Mouse (Mus musculus) heart, postnatal 0 days (tissue): ENCODE data around the gene Mboat7. TPM values are rescaled to one million over a fixed set of nuclear protein-coding genes. Genes with fewer than 3 reads are reported as not detected.
A peak's percentile ranks its signal among the peaks of the same experiment; 100 is the strongest.

Experiments
- ATAC-seq: fragments of 200-750 bp; cut with Nextera tagmentation; 2 replicates; pipeline ENCODE4 v1.8.0; 2017; ENCODE audit warnings: low read depth, moderate number of reproducible peaks, moderate library complexity; ENCODE audit not compliant: insufficient read depth
- DNase-seq: peaks from one replicate; pipeline ENCODE4 v3.0.0-alpha.2; 2016; ENCODE audit warnings: low spot score
- H3K27ac ChIP-seq: fragments of 300-500 bp; sonication (generic); 2 replicates; pipeline ENCODE4 v1.5.1; 2014; ENCODE audit warnings: low read depth, mild to moderate bottlenecking
- H3K27me3 ChIP-seq: fragments of 300-500 bp; sonication (generic); 2 replicates; pipeline ENCODE4 v1.6.1; 2014; ENCODE audit warnings: low read length, mixed read lengths; ENCODE audit not compliant: control insufficient read depth, insufficient read depth
- H3K36me3 ChIP-seq: fragments of 300-500 bp; sonication (generic); replicated peaks from 2 replicates; pipeline ENCODE4 v1.6.1; 2014; ENCODE audit warnings: low read length, mixed read lengths; ENCODE audit not compliant: control insufficient read depth, insufficient read depth
- H3K4me1 ChIP-seq: fragments of 300-500 bp; sonication (generic); 2 replicates; pipeline ENCODE4 v1.6.1; 2014; ENCODE audit warnings: antibody characterized with exemption; ENCODE audit not compliant: control insufficient read depth, insufficient read depth
- H3K4me2 ChIP-seq: fragments of 300-500 bp; sonication (generic); 2 replicates; pipeline ENCODE4 v1.6.1; 2014; ENCODE audit warnings: low read depth, mild to moderate bottlenecking, low read length, moderate library complexity
- H3K4me3 ChIP-seq: fragments of 300-500 bp; sonication (generic); 2 replicates; pipeline ENCODE4 v1.5.1; 2014; ENCODE audit warnings: low read depth, low read length
- H3K9ac ChIP-seq: fragments of 300-500 bp; sonication (generic); replicated peaks from 2 replicates; pipeline ENCODE4 v1.6.1; 2014; ENCODE audit warnings: low read depth, low read length, mixed read lengths
- H3K9me3 ChIP-seq: fragments of 300-500 bp; sonication (generic); replicated peaks from 2 replicates; pipeline ENCODE4 v1.6.1; 2016; ENCODE audit warnings: low read length; ENCODE audit not compliant: control insufficient read depth
- CTCF ChIP-seq: IDR thresholded peaks from 2 replicates; pipeline ENCODE4 v1.5.1; 2016; ENCODE audit warnings: antibody characterized with exemption, control low read depth, low read depth
- EP300 ChIP-seq: IDR thresholded peaks from 2 replicates; pipeline ENCODE4 v1.6.1; 2016; ENCODE audit warnings: antibody characterized with exemption, low read depth
- WGBS: fragments of 180-500 bp; shearing (Covaris S2); extraction: QIAGEN DNeasy Blood & Tissue Kit; methylation state at CpG from one replicate; pipeline ENCODE4 v1.1.7; 2014; 5-methylcytosine and 5-hydroxymethylcytosine counted together
- polyA plus RNA-seq: library from polyadenylated mRNA; unstranded; fragments of >200 nt; fragmentation: Nextera tagmentation; extraction: Ambion mirVana; gene quantifications from 2 replicates; pipeline ENCODE4 v1.2.1, GENCODE M21; 2015
- total RNA-seq: library from RNA; depleted of rRNA; stranded (reverse); fragments of >200 nt; gene quantifications from 2 replicates; pipeline ENCODE4 v1.2.3, GENCODE M21; 2014; ENCODE audit warnings: low replicate concordance

The Mboat7 gene
- total and polyA plus RNA-seq, 2 experiments from 2014 or later = 20.3 to 33.7 TPM

- DNase-seq = peak; percentile 99
- Histone ChIP-seq H3K36me3 (peaks cover 31% of the 10 kb centered on the region), H3K9ac (peak within 1 kb of the TSS; percentile 75), H3K4me1 (peaks cover 18% of the 10 kb centered on the region), H3K4me2 (peak within 1 kb of the TSS; percentile 71), H3K27ac (peak within 1 kb of the TSS; percentile 91), H3K9me3 (no peaks in the 10 kb centered on the region), H3K4me3 (peak within 1 kb of the TSS; percentile 77), H3K27me3 (no peaks in the 10 kb centered on the region)
- 2% methylated on average over 45 of the region's 45 CpGs for WGBS
- ATAC-seq = peak; percentile 98
- no peak for TF ChIP-seq EP300
- TF ChIP-seq CTCF = no peak
Measured at GRCm38 (mm10) chr7:3665215-3666114, 27.9 kb downstream of the Mboat7 start, which contains the start of gene Leng1. Gene Leng1 (minus strand): TSS chr7:3665840.

- Histone ChIP-seq H3K9ac (peak overlapping the region; percentile 75), H3K4me3 (peak overlapping the region; percentile 77), H3K4me2 (peak overlapping the region; percentile 66), H3K27ac (peak overlapping the region; percentile 91), H3K36me3 (peaks cover 39% of the 10 kb centered on the region), H3K4me1 (peaks cover 18% of the 10 kb centered on the region), H3K9me3 (no peaks in the 10 kb centered on the region), H3K27me3 (no peaks in the 10 kb centered on the region)
- ATAC-seq (peak; percentile 31), DNase-seq (peak; percentile 49)
- WGBS = 23% methylated on average over 15 of the region's 15 CpGs
- TF ChIP-seq CTCF = no peak
- no peak for TF ChIP-seq EP300
Measured at GRCm38 (mm10) chr7:3664524-3665214, 28.7 kb downstream of the Mboat7 start.

- H3K27ac ChIP-seq = no peak overlapping the region
- no peak overlapping the region for H3K9ac ChIP-seq
- H3K4me1 ChIP-seq = peaks cover 2% of the 10 kb centered on the region; the same call in 1 of the 2 replicates
- WGBS = 91% methylated on average over 14 of the region's 14 CpGs
- no peak for TF ChIP-seq EP300
- TF ChIP-seq CTCF = no peak
- no peaks in the 10 kb centered on the region for H3K9me3 ChIP-seq
- H3K27me3 ChIP-seq = no peaks in the 10 kb centered on the region
- H3K4me2 ChIP-seq = no peak overlapping the region
- no peak for DNase-seq
- ATAC-seq = no peak
- no peak overlapping the region for H3K4me3 ChIP-seq
- H3K36me3 ChIP-seq = peaks cover 99% of the 10 kb centered on the region
Measured at GRCm38 (mm10) chr7:3658578-3658977, 34.7 kb downstream of the Mboat7 start.

GRCm38 (mm10) chr7:3656966-3657365 lies 36.4 kb downstream of the Mboat7 start:
- peaks cover 99% of the 10 kb centered on the region for H3K36me3 ChIP-seq
- no peak for ATAC-seq

GRCm38 (mm10) chr7:3646641-3647040 lies 46.7 kb downstream of the Mboat7 start:
- DNase-seq (no peak), ATAC-seq (no peak)
- H3K9me3 ChIP-seq = no peaks in the 10 kb centered on the region
- WGBS = 56% methylated on average over 4 of the region's 4 CpGs
- peak overlapping the region; percentile 95 for H3K4me3 ChIP-seq
- H3K36me3 ChIP-seq = peaks cover 17% of the 10 kb centered on the region
- TF ChIP-seq CTCF (no peak), EP300 (no peak)
- no peaks in the 10 kb centered on the region for H3K27me3 ChIP-seq
- H3K4me2 ChIP-seq = peak overlapping the region; percentile 79
- H3K9ac ChIP-seq = peak overlapping the region; percentile 95
- no peak overlapping the region for H3K27ac ChIP-seq
- H3K4me1 ChIP-seq = peaks cover 23% of the 10 kb centered on the region

More at GRCm38 (mm10) chr7:3656966-3657365, 36.4 kb downstream of the Mboat7 start:
- Histone ChIP-seq H3K4me3 (no peak overlapping the region), H3K27me3 (no peaks in the 10 kb centered on the region), H3K27ac (no peak overlapping the region), H3K4me2 (no peak overlapping the region), H3K4me1 (no peaks in the 10 kb centered on the region), H3K9ac (no peak overlapping the region), H3K9me3 (no peaks in the 10 kb centered on the region)
- WGBS = 78% methylated on average over 4 of the region's 4 CpGs
- TF ChIP-seq CTCF = no peak
- TF ChIP-seq EP300 = no peak
- DNase-seq = no peak
